Mouse (Mus musculus) neutrophil, adult 5-6 weeks (primary cell): Measurements from ENCODE around the gene Sema6b. TPM values are rescaled to one million over a fixed set of nuclear protein-coding genes. Genes with fewer than 3 reads are reported as not detected.
"Not testable (repeated sequence)": the region's sequence is repeated elsewhere in the genome, so short reads cannot be mapped to it uniquely, and the experiment has no call there.

Experiments used
- ATAC-seq: fragments of 151-379, 151-347 bp; 2 replicates; pipeline ENCODE4 v1.8.0; 2017; ENCODE audit warnings: mild to moderate bottlenecking, moderate TSS enrichment; ENCODE audit not compliant: insufficient number of reproducible peaks, poor library complexity, low FRiP score, severe bottlenecking; ENCODE audit errors: extremely low read depth
- total RNA-seq: library from RNA; stranded (forward); fragments of 200-1000 nt; gene quantifications from 2 replicates; pipeline ENCODE4 v1.2.3, GENCODE M21; 2017

Gene Sema6b
- total RNA-seq, 1 experiment from 2014 or later, result 11.5 TPM

DNA sequence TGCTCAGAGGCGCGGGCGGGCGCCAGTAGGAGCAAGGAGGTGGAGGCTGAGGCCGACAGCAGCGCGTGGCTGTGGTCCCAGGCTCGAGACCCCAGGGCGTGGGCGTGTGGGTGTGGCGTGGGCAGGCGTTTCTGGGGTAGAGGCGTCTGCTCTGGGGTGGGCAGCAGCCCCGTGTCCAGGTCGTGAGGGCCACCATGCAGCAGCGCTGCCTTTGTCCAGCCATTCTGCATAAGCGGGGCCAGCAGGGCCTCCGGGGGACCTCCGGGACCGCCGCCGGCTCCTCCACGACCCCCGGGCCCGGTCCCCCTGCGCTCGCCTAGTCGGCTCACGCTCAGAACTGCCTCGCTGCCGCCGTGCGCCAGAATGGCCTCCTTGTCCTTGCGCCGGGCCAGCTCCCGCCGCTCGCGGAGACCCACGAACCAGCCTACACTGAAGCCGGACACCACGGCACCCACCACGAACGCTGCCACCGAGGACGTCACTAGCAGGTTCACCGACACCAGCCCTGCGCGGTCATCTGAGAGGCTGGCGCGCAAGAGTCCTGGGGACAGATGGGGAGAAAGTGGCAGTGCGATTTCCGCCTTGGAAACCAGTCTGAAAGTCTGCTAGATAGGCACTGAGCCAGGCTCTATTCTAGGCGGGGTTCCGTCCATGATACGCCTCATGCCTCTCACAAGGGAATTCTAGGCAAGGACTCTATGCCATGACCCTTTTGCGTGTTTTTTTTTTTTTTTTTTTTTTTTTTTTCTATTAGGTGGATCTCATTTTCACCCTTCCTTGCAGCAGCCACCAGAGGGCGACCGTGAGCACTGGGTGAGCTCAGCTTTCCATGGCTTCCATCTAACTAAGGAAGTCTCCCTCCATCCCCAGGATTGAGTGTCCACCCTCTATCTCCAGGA is 15.5 kb downstream of the Sema6b start:
- peak; percentile 36; the same call in 1 of the 2 replicates for ATAC-seq

DNA sequence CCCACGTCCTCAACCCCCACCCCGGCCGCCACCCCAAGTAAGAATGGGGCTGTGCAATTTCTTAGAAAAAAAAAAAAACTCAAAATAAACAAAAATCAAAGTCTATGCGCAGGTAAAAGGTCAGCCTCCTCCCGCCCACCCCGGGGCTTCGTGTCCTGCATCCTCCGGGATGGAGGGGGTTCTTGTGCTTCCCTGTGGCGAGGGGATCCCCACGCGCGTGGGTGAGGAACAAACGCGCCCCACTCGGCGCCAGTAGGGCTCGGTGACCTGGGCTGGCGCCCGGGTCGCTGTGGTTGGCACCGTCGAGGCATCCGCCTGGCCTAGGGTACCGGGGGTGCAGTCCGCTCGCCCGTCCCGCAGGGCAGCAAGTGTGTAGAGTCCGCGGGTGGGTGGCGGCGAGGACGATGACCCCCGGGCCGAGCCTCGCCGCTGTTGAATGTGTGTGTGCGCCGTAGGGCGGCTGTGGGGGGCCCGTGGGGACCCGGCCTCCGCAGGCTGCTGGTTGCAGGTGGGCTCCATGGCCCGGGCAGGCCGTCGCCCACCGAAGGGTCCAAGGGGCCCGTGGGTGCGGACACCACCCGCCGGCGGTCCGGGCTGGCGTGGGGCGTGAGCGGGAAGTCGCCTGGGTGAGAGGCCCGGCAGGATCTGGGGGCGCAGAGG is 16.3 kb downstream of the Sema6b start:
- ATAC-seq, result no peak

DNA sequence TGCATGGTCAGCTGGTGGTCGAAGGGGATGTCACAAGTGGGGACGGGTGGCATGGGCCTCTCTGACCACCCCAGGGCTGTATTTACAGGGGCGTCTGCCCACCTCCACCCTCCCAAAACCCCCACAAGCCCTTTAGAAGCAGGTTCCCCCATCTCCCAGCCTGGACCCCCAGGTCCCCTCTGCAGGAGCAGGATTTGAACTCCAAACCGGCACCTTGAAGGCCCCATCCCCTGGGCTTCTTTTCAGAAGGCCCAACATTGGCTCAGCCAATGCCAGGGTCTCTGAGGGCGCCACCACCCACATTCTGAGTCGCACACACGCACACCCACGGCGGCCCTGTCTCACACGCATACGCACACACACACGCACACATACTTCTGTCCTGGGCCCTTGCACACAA is 17.0 kb downstream of the Sema6b start:
- ATAC-seq, result no peak

DNA sequence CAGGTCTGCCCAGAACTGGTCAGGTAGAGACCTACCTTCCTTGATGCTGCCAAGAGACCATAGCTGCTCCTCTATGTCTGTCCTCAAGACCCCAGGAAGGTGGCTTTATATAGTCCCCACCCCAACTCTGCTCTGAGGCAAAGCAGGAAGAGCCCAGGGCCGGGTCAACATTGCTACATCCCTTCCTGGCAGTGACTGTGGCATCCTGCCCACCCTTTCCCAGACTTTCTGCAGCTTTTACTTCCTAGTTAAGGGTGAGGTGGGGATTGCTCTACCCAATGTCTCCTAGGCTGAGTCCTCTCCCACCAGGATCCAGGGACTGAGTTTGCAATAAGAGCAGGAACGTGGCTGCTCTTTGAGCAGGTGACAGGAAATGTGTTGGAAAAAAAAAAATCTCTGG is 18.3 kb downstream of the Sema6b start, which contains the start of gene Lrg1:
Gene Lrg1 (minus strand): TSS at position 176 of the 400 bp plus-strand sequence.
- no peak for ATAC-seq

DNA sequence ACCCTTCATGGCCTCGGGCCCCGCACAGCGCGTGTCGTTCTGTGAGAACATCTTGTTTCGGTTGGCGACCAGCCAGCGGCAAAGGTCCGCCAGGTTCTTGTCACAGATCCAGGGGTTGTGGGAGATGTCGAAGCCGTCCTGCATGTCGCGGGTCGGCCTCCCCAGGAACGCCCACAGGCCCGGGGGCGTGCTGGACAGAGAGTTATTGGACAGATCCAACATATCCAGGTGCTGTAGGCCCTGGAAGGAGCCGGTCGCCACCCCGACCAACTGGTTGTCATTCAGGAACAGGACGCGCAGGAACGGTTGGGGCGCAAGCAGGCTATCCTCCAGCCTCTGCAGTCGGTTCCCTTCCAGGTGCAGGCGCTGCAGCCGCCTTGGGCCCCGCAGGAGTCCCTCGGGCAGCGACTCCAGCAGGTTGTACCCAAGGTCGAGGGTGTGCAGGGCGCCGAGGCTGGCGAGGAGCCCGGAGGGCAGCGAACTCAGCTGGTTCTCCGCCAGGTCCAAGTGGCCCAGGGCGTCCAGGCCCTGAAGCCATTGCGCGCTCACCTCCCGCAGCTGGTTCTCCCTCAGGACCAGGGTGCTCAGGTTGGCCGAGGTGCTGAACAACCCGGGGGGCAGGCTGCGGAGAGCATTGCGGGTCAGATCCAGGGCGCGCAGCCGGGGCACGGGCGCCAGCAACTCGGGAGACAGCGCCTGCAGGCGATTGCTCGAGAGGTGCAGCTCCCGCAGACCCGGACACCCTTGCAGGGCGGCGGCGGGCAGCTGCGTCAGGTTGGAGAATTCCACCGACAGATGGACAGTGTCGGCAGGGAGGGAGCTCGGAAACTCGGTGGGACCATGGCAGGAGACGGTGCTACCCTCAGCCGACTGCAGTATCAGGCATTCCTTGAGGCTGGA is 19.9 kb downstream of the Sema6b start:
- ATAC-seq, result no peak

DNA sequence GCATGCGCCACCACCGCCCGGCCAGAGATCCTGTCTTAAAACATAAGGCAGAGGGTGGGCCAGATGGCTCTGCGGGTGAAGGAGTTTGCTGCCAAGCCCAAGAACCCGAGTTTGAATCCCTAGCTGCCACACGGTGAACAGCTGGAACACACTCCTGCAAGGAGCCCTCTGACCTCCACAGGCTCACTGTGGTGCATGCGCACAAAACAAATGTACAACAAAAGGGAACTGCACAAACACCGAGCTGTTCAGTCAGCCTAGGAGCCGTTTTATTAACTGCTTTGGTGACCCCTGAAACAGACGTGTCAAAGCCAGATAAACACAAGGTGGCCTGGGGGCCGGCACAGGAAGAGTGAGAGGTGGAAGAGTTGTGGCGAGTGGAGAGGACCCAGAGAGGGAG is 20.7 kb downstream of the Sema6b start:
- no peak for ATAC-seq

DNA sequence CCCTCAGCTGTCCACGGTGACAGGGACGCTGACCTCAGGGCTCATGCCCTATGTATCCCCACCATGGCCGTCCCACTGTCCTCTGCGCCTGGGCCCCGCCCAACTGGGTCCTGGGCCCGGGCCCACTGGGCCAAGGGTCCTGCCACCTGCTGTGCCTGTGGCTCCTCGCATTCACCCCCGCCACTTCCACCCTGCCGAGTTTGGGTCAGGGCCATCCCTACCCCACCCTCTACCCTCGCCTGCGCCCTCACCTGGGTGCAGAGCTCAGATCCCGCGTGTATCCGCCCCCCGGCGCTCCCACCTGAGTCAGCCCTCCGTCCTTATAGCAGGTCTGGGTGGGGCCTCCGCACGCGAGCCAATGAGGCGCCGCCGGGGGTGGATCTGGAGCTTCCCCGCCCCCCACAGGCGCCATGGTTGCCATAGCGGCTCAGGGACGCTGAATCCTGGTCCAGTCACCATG is 22.9 kb downstream of the Sema6b start, which contains the start of gene Plin5:
Gene Plin5 (minus strand): TSS at position 346 of the 460 bp plus-strand sequence.
- 0 out of 2 replicates have a peak, but pooled peaks have one; percentile 18 for ATAC-seq

DNA sequence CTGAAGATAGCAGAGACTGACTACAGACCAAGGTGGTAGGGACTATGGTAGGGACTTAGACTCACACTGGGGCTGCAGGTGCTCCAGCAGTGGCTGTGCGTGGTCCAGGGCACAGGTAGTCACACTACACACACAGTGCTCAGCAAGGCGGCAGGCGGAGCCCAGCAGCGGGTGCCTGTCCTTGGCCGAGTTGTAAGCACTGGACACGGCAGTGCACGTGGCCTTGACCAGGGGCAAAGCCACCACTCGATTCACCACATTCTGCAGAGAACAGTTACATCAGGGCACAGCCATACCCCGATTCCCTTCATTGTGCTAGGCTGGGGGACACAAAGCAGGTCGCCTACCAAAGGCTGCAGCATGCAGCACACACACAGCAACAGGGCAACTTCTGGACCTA is 23.9 kb downstream of the Sema6b start:
- no peak for ATAC-seq

DNA sequence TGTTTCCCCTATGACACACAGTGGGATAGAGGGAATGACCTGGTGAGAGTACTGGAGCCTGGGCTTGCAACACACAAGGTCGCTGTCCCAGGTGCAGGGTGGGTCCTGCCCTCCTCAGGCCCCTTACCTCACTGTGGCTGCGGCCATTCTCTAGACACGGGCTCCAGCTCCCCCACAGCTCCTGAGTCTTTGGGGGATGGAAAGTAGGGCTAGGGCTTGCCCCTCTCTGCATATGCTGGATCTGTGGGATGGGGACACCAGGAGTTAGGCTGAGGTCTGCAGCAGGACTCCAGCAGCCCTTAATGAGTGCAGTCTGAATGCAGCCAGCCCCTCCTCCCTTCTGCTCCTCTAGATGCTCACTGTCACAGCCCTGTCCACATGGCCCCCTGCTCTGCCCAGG is 27.4 kb downstream of the Sema6b start:
- no peak for ATAC-seq

DNA sequence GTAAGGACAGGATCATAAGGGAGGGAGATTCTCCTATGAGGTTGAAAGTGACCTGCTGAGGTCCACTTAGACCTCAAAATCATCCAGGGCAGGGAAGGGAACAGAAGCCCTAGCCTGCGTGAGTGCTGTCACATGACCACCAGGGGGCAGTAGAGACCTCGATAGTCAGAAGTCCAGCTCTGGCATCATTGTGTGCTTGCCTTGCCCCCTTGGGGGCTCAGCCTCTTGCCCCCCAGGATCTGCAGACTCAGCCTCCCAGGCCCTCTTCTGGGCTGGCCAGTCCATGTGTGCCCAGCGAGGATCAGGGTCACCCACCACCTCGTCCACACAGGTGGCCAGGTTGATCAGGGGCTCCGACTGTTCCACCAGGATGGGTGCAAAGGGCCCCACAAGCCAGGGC is 28.3 kb downstream of the Sema6b start:
- ATAC-seq, result peak; percentile 57; the same call in 1 of the 2 replicates

DNA sequence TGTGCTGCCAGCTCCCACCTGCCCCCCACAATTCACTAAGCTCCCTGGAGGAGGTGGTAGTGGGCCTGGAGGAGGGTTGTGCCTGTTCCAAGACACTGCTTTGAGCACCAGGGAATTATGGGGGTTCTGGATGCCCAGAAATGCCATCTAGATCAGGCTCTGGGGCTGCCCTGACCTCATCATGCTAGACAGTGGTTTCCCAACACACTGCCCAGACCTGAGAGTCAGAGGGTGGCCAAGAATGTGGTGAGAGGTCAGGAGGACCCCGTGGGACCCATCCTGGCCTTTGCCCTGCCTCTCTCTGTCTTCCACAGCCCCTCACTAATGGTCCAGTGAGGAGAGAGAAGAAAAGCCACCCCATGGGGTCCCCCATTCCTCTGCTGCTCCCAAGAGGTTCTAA is 29.1 kb downstream of the Sema6b start:
- no peak for ATAC-seq

DNA sequence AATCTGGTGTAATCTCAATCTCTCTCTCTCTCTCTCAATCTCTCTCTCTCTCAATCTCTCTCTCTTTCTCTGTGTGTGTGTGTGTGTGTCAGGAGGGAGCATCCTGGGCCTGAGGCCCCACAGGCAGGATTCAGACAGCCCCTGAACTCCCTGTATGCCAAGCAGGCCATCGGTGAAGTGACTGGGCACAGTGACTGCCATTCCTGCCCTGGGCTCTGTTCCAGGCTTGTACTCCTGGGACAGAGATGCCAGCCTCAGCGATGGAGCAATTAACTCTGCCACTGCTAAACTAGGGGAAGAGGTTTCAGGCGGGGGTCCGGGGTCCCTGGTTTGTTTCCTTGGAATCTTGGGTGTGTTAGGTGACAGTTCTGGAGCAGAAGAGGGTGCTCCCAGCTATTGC is 29.6 kb downstream of the Sema6b start:
- no peak for ATAC-seq

DNA sequence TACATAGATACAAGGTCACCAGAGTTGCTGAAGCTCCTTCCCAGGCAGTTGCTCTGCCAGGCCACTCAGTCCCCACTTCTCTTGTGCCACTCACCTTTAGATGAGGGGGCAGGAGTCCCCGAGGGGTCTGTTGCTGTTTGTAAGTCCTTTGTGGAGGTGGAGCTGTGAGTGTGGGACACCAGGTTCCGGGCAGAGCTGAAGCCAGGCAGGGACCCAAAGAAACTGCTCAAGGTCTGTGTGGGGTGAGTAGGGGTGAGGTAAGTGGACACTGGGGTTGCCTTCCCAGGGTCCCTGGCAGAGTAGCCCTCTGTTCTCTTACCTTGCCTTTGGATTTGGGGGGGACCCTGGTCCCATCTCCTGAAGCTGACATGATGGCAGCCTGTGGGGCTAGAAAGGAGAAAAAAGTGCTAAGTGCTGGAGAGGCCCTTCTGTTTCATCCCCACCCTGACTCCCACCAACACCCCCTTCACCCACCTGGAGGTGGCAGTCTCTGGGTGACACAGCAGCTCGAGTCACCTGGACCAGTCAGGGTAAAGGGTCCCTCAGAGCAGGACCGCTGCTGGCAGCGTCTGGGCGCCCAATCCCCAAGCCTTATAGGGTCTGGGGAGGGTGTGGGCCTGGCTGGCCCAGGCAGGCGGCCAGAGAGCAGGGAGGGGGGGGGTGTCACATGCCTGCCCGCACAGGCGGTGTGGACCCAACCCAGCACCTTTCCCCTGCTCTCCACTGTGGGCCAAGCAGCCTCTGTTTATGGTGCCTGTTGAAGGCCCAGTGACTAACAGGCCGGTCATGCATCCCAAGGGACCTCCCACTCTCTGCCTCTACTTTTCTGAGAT is 30.7 kb downstream of the Sema6b start, which contains the start of gene Plin4:
Gene Plin4 (minus strand): TSS at position 585 of the 833 bp plus-strand sequence.
- ATAC-seq, result no peak

DNA sequence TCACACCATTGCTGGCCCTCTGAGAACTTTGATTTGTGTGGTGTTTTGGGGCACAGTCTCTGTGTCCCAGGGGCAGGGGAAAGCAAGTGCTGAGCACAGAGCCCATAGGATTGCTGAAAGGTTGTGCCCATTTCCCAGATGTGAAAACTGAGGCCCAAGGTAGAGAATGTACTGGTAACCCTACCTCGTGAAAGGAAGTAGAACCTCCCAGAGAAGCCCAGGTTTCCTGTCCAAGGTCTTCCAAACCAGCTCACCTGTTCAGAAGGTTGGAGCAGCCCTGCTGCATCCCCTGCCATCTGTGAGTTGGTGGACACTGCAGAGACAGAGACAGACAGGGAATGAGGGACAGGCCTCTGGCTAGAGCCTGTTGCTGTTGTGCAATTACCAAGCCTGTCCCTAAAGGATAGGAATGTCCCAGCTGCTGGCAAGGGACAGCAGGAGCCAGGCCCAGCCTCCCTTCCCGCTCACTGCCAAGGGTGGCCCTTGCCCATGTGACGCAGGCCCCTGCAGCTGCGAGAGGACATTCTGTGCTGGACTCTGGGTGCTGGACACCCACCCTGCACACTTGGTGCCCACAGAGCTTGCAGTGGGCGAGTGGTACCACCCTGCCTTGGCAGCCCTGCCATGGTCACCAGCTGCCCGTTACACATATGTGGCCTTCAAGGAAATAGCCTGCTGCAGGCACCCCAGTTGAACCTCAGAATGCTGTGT is 31.7 kb downstream of the Sema6b start:
- no peak for ATAC-seq

DNA sequence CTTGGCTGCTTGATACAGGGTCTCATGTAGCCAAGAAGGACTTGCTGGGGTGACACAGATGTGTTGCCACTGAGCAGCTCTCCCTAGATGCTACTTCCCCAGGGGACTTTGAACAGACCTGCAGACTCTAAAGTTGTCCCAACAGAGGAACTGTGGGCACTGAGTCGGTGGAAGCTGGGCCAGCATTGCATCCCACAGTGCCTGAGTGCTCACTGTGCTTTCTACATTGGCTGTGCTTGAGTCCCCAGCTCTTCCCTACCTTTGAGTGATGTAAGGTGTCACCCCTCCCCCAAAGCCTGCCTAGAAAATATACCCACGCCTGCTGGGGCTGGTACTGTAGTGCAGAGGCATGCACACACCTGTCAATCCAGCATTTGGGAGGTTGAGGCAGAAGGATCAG is 32.4 kb downstream of the Sema6b start:
- no peak for ATAC-seq

DNA sequence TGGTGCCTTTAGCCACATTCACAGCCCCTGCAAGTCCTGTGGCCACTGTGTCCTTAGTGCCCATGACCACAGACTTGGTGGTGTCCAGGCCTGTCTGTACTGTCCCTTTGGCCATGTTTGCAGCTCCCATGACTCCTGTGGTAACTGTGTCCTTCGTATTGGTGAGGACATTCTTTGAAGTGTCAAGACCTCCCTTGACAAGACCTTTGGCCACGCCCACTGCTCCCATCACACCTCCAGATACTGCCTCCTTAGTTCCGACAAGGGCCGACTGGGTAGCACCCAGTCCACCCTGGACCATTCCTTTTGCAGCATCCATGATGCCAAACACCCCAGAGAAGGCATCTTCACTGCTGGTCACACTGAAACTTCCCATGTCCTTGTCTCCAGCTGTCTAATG is 33.2 kb downstream of the Sema6b start:
- no peak for ATAC-seq

DNA sequence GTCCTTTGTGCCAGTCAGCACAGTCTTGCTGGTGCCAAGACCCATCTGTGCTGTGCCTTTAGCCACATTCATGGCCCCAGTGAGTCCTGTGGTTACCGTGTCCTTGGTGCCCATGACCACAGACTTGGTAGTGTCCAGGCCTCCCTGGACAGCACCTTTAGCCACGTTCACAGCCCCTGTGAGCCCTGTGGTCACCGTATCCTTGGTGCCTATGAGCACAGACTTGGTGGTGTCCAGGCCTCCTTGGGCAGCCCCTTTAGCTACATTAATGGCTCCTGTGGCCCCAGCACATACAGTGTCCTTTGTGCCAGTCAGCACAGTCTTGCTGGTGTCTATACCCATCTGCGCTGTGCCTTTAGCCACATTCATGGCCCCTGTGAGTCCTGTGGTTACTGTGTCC is 33.7 kb downstream of the Sema6b start:
- not testable (repeated sequence) for ATAC-seq
